Mouse (Mus musculus): ENCODE measurements around the gene Impad1. TPM values are rescaled to one million over a fixed set of nuclear protein-coding genes. Genes with fewer than 3 reads are reported as not detected.

Impad1 gene
- polyA plus RNA-seq, 1 experiment: 39.6 TPM

- TF ChIP-seq POLR2A (IDR thresholded peaks at IDR 0.05; ENCODE audit: borderline replicate concordance, insufficient read depth, low read length) (no peak), CTCF (IDR thresholded peaks at IDR 0.05; ENCODE audit: borderline replicate concordance, insufficient read depth, low read depth, low read length) (no peak)
- Histone ChIP-seq H3K27ac (ENCODE audit: insufficient read depth, low read length) (no peak overlapping the region), H3K4me3 (replicated peaks; ENCODE audit: insufficient read depth, low read depth, low read length) (no peak overlapping the region), H3K27me3 (ENCODE audit: control insufficient read depth, insufficient read depth, low read length) (no peaks in the 10 kb centered on the region), H3K4me1 (ENCODE audit: control insufficient read depth, insufficient read depth, low read length) (no peaks in the 10 kb centered on the region)
- WGBS: 94% methylated on average over 2 of the region's 2 CpGs
- no peak for DNase-seq
Observed at GRCm38 (mm10) chr4:4785169-4785568, 8.0 kb downstream of the Impad1 start.

GRCm38 (mm10) chr4:4784305-4784704 lies 8.8 kb downstream of the Impad1 start:
- 49% methylated on average over 1 of the region's 1 CpGs for WGBS
- TF ChIP-seq CTCF (IDR thresholded peaks at IDR 0.05; ENCODE audit: borderline replicate concordance, insufficient read depth, low read depth, low read length) (no peak), POLR2A (IDR thresholded peaks at IDR 0.05; ENCODE audit: borderline replicate concordance, insufficient read depth, low read length) (no peak)
- H3K27me3 ChIP-seq (ENCODE audit: control insufficient read depth, insufficient read depth, low read length): no peaks in the 10 kb centered on the region
- H3K4me3 ChIP-seq (replicated peaks; ENCODE audit: insufficient read depth, low read depth, low read length): no peak overlapping the region
- no peak for DNase-seq
- no peak overlapping the region for H3K27ac ChIP-seq (ENCODE audit: insufficient read depth, low read length)
- H3K4me1 ChIP-seq (ENCODE audit: control insufficient read depth, insufficient read depth, low read length): no peaks in the 10 kb centered on the region

- Histone ChIP-seq H3K27me3 (ENCODE audit: control insufficient read depth, insufficient read depth, low read length) (no peaks in the 10 kb centered on the region), H3K4me3 (replicated peaks; ENCODE audit: insufficient read depth, low read depth, low read length) (no peak overlapping the region), H3K27ac (ENCODE audit: insufficient read depth, low read length) (no peak overlapping the region), H3K4me1 (ENCODE audit: control insufficient read depth, insufficient read depth, low read length) (no peaks in the 10 kb centered on the region)
- TF ChIP-seq CTCF (IDR thresholded peaks at IDR 0.05; ENCODE audit: borderline replicate concordance, insufficient read depth, low read depth, low read length): no peak
- DNase-seq: no peak
Observed at GRCm38 (mm10) chr4:4783686-4783957, 9.5 kb downstream of the Impad1 start.

GRCm38 (mm10) chr4:4782882-4783685 lies 10.1 kb downstream of the Impad1 start:
- no peaks in the 10 kb centered on the region for H3K27me3 ChIP-seq (ENCODE audit: control insufficient read depth, insufficient read depth, low read length)
- no peak overlapping the region for H3K27ac ChIP-seq (ENCODE audit: insufficient read depth, low read length)
- H3K4me1 ChIP-seq (ENCODE audit: control insufficient read depth, insufficient read depth, low read length): no peaks in the 10 kb centered on the region
- no peak for TF ChIP-seq POLR2A (IDR thresholded peaks at IDR 0.05; ENCODE audit: borderline replicate concordance, insufficient read depth, low read length)
- no peak for TF ChIP-seq CTCF (IDR thresholded peaks at IDR 0.05; ENCODE audit: borderline replicate concordance, insufficient read depth, low read depth, low read length)
- no peak for DNase-seq
- WGBS: 98% methylated on average over 4 of the region's 4 CpGs
- no peak overlapping the region for H3K4me3 ChIP-seq (replicated peaks; ENCODE audit: insufficient read depth, low read depth, low read length)

GRCm38 (mm10) chr4:4779265-4779770 lies 13.8 kb downstream of the Impad1 start:
- H3K27me3 ChIP-seq (ENCODE audit: control insufficient read depth, insufficient read depth, low read length): no peaks in the 10 kb centered on the region
- H3K4me1 ChIP-seq (ENCODE audit: control insufficient read depth, insufficient read depth, low read length): no peaks in the 10 kb centered on the region
- DNase-seq: peak in 1 of 2 experiments; percentile 25
- H3K4me3 ChIP-seq (replicated peaks; ENCODE audit: insufficient read depth, low read depth, low read length): no peak overlapping the region
- no peak for TF ChIP-seq CTCF (IDR thresholded peaks at IDR 0.05; ENCODE audit: borderline replicate concordance, insufficient read depth, low read depth, low read length)
- H3K27ac ChIP-seq (ENCODE audit: insufficient read depth, low read length): no peak overlapping the region

GRCm38 (mm10) chr4:4771523-4772114 lies 21.5 kb downstream of the Impad1 start:
- Histone ChIP-seq H3K27me3 (ENCODE audit: control insufficient read depth, insufficient read depth, low read length) (no peaks in the 10 kb centered on the region), H3K4me3 (replicated peaks; ENCODE audit: insufficient read depth, low read depth, low read length) (no peak overlapping the region), H3K4me1 (ENCODE audit: control insufficient read depth, insufficient read depth, low read length) (no peaks in the 10 kb centered on the region), H3K27ac (ENCODE audit: insufficient read depth, low read length) (no peak overlapping the region)
- peak; percentile 49; the same call in 1 of the 2 replicates for TF ChIP-seq CTCF (IDR thresholded peaks at IDR 0.05; ENCODE audit: borderline replicate concordance, insufficient read depth, low read depth, low read length)
- TF ChIP-seq POLR2A (IDR thresholded peaks at IDR 0.05; ENCODE audit: borderline replicate concordance, insufficient read depth, low read length): no peak
- DNase-seq: peak in 1 of 2 experiments; percentile 10
- WGBS: 66% methylated on average over 2 of the region's 2 CpGs

GRCm38 (mm10) chr4:4765806-4766205 lies 27.3 kb downstream of the Impad1 start:
- no peak for DNase-seq
- no peak for TF ChIP-seq POLR2A (IDR thresholded peaks at IDR 0.05; ENCODE audit: borderline replicate concordance, insufficient read depth, low read length)
- no peak for TF ChIP-seq CTCF (IDR thresholded peaks at IDR 0.05; ENCODE audit: borderline replicate concordance, insufficient read depth, low read depth, low read length)
- Histone ChIP-seq H3K27ac (ENCODE audit: insufficient read depth, low read length) (no peak overlapping the region), H3K4me1 (ENCODE audit: control insufficient read depth, insufficient read depth, low read length) (no peaks in the 10 kb centered on the region), H3K4me3 (replicated peaks; ENCODE audit: insufficient read depth, low read depth, low read length) (no peak overlapping the region), H3K27me3 (ENCODE audit: control insufficient read depth, insufficient read depth, low read length) (no peaks in the 10 kb centered on the region)
- WGBS: 58% methylated on average over 5 of the region's 5 CpGs

GRCm38 (mm10) chr4:4758376-4758775 lies 34.8 kb downstream of the Impad1 start:
- 85% methylated on average over 4 of the region's 4 CpGs for WGBS

More at GRCm38 (mm10) chr4:4758376-4758775, 34.8 kb downstream of the Impad1 start:
- Histone ChIP-seq H3K27ac (ENCODE audit: insufficient read depth, low read length) (no peak overlapping the region), H3K4me1 (ENCODE audit: control insufficient read depth, insufficient read depth, low read length) (no peaks in the 10 kb centered on the region), H3K4me3 (replicated peaks; ENCODE audit: insufficient read depth, low read depth, low read length) (no peak overlapping the region), H3K27me3 (ENCODE audit: control insufficient read depth, insufficient read depth, low read length) (no peaks in the 10 kb centered on the region)
- DNase-seq: no peak
- TF ChIP-seq POLR2A (IDR thresholded peaks at IDR 0.05; ENCODE audit: borderline replicate concordance, insufficient read depth, low read length) (no peak), CTCF (IDR thresholded peaks at IDR 0.05; ENCODE audit: borderline replicate concordance, insufficient read depth, low read depth, low read length) (no peak)

Measured in cerebellum, adult 2 months (tissue).